Mouse (Mus musculus): ENCODE data around the gene Chrna4. TPM values are rescaled to one million over a fixed set of nuclear protein-coding genes. Genes with fewer than 3 reads are reported as not detected.
A peak's percentile ranks its signal among the peaks of the same experiment; 100 is the strongest.

Chrna4 gene
- polyA plus RNA-seq, 1 experiment from 2014 or later: 0.29 TPM

- no peak for ATAC-seq
- no peaks in the 10 kb centered on the region for H3K9me3 ChIP-seq (replicated peaks)
These were observed 16.8 kb upstream of the Chrna4 start for GRCm38 (mm10) chr2:181060127-181060526.

GRCm38 (mm10) chr2:181058193-181058592 is 14.8 kb upstream of the Chrna4 start:
- WGBS (ENCODE audit: insufficient replicate concordance): 43% methylated on average over 3 of the region's 3 CpGs
- Histone ChIP-seq H3K4me1 (no peaks in the 10 kb centered on the region), H3K36me3 (no peaks in the 10 kb centered on the region), H3K9me3 (replicated peaks) (no peaks in the 10 kb centered on the region), H3K27me3 (replicated peaks) (peaks cover 25% of the 10 kb centered on the region), H3K9ac (no peak overlapping the region), H3K4me2 (no peak overlapping the region), H3K4me3 (no peak overlapping the region), H3K27ac (no peak overlapping the region)
- ATAC-seq: no peak

More at GRCm38 (mm10) chr2:181060127-181060526, 16.8 kb upstream of the Chrna4 start:
- WGBS (ENCODE audit: insufficient replicate concordance): 9% methylated on average over 5 of the region's 5 CpGs
- Histone ChIP-seq H3K27me3 (replicated peaks) (peaks cover 24% of the 10 kb centered on the region; the same call in 1 of the 2 replicates), H3K9ac (no peak overlapping the region), H3K36me3 (no peaks in the 10 kb centered on the region), H3K27ac (no peak overlapping the region), H3K4me1 (no peaks in the 10 kb centered on the region), H3K4me2 (no peak overlapping the region), H3K4me3 (no peak overlapping the region)

DNA sequence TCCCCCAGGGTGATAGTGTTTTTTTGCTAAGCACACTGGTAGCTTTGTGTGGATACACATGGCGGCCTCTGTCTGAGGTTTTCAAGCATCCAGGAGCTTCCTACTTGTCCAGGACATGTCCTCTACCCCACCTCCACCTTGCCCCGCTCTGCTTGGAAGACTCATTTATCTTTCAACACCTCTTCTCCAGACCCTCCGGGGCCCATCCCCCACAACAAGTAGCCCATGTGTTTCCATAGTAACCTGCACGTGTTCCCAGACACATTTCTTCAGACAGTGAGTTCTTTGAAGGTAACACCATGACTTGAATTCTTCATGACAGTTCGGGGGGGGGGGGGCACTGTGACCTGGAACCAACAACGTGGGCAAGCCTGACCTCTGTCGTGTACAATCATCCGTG is 14.0 kb upstream of the Chrna4 start:
- WGBS (ENCODE audit: insufficient replicate concordance): 42% methylated on average over 8 of the region's 8 CpGs
- peaks cover 21% of the 10 kb centered on the region for H3K27me3 ChIP-seq (replicated peaks)

GRCm38 (mm10) chr2:181052171-181052570 is 8.8 kb upstream of the Chrna4 start:
- Histone ChIP-seq H3K4me1 (no peaks in the 10 kb centered on the region), H3K9me3 (replicated peaks) (no peaks in the 10 kb centered on the region), H3K4me3 (no peak overlapping the region), H3K27me3 (replicated peaks) (peaks cover 6% of the 10 kb centered on the region), H3K36me3 (no peaks in the 10 kb centered on the region), H3K9ac (no peak overlapping the region), H3K27ac (no peak overlapping the region), H3K4me2 (no peak overlapping the region)
- ATAC-seq: no peak
- WGBS (ENCODE audit: insufficient replicate concordance): 59% methylated on average over 1 of the region's 1 CpGs

More for the DNA sequence above, 14.0 kb upstream of the Chrna4 start:
- H3K4me2 ChIP-seq: no peak overlapping the region
- no peaks in the 10 kb centered on the region for H3K4me1 ChIP-seq
- ATAC-seq: no peak
- no peaks in the 10 kb centered on the region for H3K9me3 ChIP-seq (replicated peaks)
- H3K36me3 ChIP-seq: no peaks in the 10 kb centered on the region
- H3K4me3 ChIP-seq: no peak overlapping the region
- no peak overlapping the region for H3K9ac ChIP-seq
- no peak overlapping the region for H3K27ac ChIP-seq

GRCm38 (mm10) chr2:181048986-181049385 is 5.6 kb upstream of the Chrna4 start:
- ATAC-seq: no peak

DNA sequence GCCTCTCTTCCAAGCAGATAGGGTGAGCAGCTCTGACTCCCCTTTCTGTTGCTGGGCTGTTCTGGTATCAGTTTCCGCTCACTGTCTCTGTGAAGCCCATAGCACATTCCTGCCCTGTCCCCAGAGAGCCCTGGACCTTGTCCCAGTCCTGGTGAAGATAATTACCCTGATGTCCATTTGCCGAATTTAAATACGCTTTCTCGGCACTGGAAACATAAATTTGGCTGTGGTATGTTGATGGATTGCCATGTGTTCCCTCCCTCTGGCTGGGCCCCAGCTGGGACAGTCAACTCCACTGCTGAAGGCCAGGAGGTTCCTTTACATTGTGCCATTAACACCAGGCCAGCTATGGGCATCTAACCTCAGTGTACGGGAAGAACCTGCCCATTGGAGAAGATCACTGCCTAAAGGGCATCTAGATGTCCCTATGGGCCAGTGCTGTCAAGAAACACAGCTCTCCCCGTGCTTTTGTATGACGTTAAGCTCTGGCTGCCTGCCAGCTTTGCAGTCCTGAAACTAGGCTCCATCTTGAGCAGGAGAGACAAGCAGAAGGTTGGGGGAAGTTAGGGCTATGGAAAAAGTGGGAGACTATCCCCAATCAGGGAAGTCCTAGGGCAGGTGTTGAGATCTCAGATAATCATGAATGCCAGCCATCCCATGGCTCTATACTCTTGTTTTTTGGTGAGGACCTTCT is 5.1 kb upstream of the Chrna4 start:
- Histone ChIP-seq H3K9me3 (replicated peaks) (no peaks in the 10 kb centered on the region), H3K4me1 (no peaks in the 10 kb centered on the region), H3K4me2 (no peak overlapping the region), H3K4me3 (no peak overlapping the region), H3K9ac (no peak overlapping the region), H3K27me3 (replicated peaks) (peaks cover 6% of the 10 kb centered on the region; the same call in 1 of the 2 replicates), H3K27ac (no peak overlapping the region), H3K36me3 (no peaks in the 10 kb centered on the region)
- WGBS (ENCODE audit: insufficient replicate concordance): 59% methylated on average over 7 of the region's 7 CpGs
- ATAC-seq: no peak

More at GRCm38 (mm10) chr2:181048986-181049385, 5.6 kb upstream of the Chrna4 start:
- no peak overlapping the region for H3K4me3 ChIP-seq
- peaks cover 6% of the 10 kb centered on the region; the same call in 1 of the 2 replicates for H3K27me3 ChIP-seq (replicated peaks)
- H3K4me2 ChIP-seq: no peak overlapping the region
- no peaks in the 10 kb centered on the region for H3K4me1 ChIP-seq
- H3K9me3 ChIP-seq (replicated peaks): no peaks in the 10 kb centered on the region
- H3K27ac ChIP-seq: no peak overlapping the region
- WGBS (ENCODE audit: insufficient replicate concordance): 56% methylated on average over 9 of the region's 9 CpGs
- no peak overlapping the region for H3K9ac ChIP-seq
- no peaks in the 10 kb centered on the region for H3K36me3 ChIP-seq

- no peak for ATAC-seq
- Histone ChIP-seq H3K4me3 (no peak overlapping the region), H3K27ac (no peak overlapping the region), H3K27me3 (replicated peaks) (peaks cover 46% of the 10 kb centered on the region), H3K4me1 (no peaks in the 10 kb centered on the region), H3K9me3 (replicated peaks) (no peaks in the 10 kb centered on the region), H3K36me3 (no peaks in the 10 kb centered on the region), H3K9ac (no peak overlapping the region), H3K4me2 (no peak overlapping the region)
- WGBS (ENCODE audit: insufficient replicate concordance): 30% methylated on average over 3 of the region's 3 CpGs
These were observed 655 bp upstream of the Chrna4 start for GRCm38 (mm10) chr2:181044001-181044400.

GRCm38 (mm10) chr2:181042376-181042775 is 970 bp downstream of the Chrna4 start:
- no peak overlapping the region for H3K27ac ChIP-seq
- H3K4me1 ChIP-seq: no peaks in the 10 kb centered on the region
- H3K9ac ChIP-seq: no peak overlapping the region
- no peak overlapping the region for H3K4me2 ChIP-seq
- H3K9me3 ChIP-seq (replicated peaks): no peaks in the 10 kb centered on the region
- no peak overlapping the region for H3K4me3 ChIP-seq
- peaks cover 62% of the 10 kb centered on the region for H3K27me3 ChIP-seq (replicated peaks)
- H3K36me3 ChIP-seq: no peaks in the 10 kb centered on the region
- no peak; the same call in 1 of the 2 replicates for ATAC-seq

DNA sequence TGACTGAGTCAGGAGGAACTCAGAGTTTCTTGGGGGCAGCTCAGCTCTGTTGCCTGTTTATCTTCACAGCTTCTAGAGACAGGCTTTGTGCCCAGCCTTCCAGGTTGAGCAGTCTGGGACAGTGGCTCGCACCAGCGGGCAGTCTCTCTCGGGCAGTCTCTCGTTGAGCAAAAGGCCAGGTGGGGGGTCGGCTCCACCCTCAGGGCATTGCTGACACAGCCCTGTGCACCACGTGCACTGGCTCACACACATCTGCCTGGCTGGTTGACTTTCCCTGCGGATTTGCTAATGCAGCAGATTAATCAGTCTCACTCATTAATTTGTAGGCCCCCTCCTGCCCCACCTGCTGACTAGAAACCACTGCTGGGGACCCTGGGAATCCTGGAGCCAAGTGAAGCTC is 1.4 kb downstream of the Chrna4 start:
- no peaks in the 10 kb centered on the region for H3K36me3 ChIP-seq
- no peak overlapping the region for H3K9ac ChIP-seq
- H3K4me1 ChIP-seq: no peaks in the 10 kb centered on the region
- 8% methylated on average over 7 of the region's 7 CpGs for WGBS (ENCODE audit: insufficient replicate concordance)
- no peak; the same call in 1 of the 2 replicates for ATAC-seq
- no peak overlapping the region for H3K4me3 ChIP-seq
- H3K4me2 ChIP-seq: no peak overlapping the region
- no peaks in the 10 kb centered on the region for H3K9me3 ChIP-seq (replicated peaks)
- no peak overlapping the region for H3K27ac ChIP-seq
- peaks cover 66% of the 10 kb centered on the region for H3K27me3 ChIP-seq (replicated peaks)

DNA sequence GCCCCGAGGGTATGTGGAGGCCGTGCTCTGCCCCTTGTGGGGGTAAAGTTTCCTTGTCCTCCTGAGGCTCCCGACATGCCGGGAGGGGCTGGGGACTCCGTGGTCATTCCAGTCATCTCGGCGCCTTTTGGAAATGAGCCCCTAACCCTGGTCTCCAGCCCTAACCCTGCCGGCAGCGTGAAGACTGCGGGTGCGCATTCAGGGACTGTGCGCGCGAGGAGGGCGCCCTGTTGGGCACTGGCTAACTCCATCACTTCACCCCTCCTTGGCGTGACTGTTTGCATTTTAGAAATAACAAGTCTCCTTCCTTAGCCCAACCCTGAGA is 4.0 kb downstream of the Chrna4 start:
- WGBS (ENCODE audit: insufficient replicate concordance): 3% methylated on average over 16 of the region's 16 CpGs
- no peaks in the 10 kb centered on the region for H3K4me1 ChIP-seq
- H3K27me3 ChIP-seq (replicated peaks): peaks cover 88% of the 10 kb centered on the region
- no peak overlapping the region for H3K27ac ChIP-seq
- H3K36me3 ChIP-seq: no peaks in the 10 kb centered on the region
- no peak for ATAC-seq
- no peaks in the 10 kb centered on the region for H3K9me3 ChIP-seq (replicated peaks)
- H3K9ac ChIP-seq: no peak overlapping the region
- H3K4me2 ChIP-seq: peak overlapping the region; percentile 59
- peak overlapping the region; percentile 48 for H3K4me3 ChIP-seq

- peak overlapping the region; percentile 59 for H3K4me2 ChIP-seq
- H3K27ac ChIP-seq: no peak overlapping the region
- peaks cover 92% of the 10 kb centered on the region for H3K27me3 ChIP-seq (replicated peaks)
- no peak for ATAC-seq
- H3K4me3 ChIP-seq: peak overlapping the region; percentile 48
- H3K36me3 ChIP-seq: no peaks in the 10 kb centered on the region
- no peak overlapping the region for H3K9ac ChIP-seq
- H3K9me3 ChIP-seq (replicated peaks): no peaks in the 10 kb centered on the region
- WGBS (ENCODE audit: insufficient replicate concordance): 3% methylated on average over 60 of the region's 63 CpGs
- H3K4me1 ChIP-seq: no peaks in the 10 kb centered on the region
These were observed 4.5 kb downstream of the Chrna4 start for GRCm38 (mm10) chr2:181038644-181039355.

- peaks cover 89% of the 10 kb centered on the region for H3K27me3 ChIP-seq (replicated peaks)
- H3K4me2 ChIP-seq: no peak overlapping the region
- no peak overlapping the region for H3K4me3 ChIP-seq
- WGBS (ENCODE audit: insufficient replicate concordance): 51% methylated on average over 6 of the region's 6 CpGs
- ATAC-seq: no peak
- H3K9ac ChIP-seq: no peak overlapping the region
- no peaks in the 10 kb centered on the region for H3K36me3 ChIP-seq
- H3K4me1 ChIP-seq: no peaks in the 10 kb centered on the region
- H3K9me3 ChIP-seq (replicated peaks): no peaks in the 10 kb centered on the region
- no peak overlapping the region for H3K27ac ChIP-seq
These were observed 6.8 kb downstream of the Chrna4 start for GRCm38 (mm10) chr2:181036561-181036960.
